Mouse (Mus musculus) forebrain, embryonic 12.5 days (tissue): Measurements from ENCODE around the gene Olfr332. TPM values are rescaled to one million over a fixed set of nuclear protein-coding genes. Genes with fewer than 3 reads are reported as not detected.

Experiments used
- polyA plus RNA-seq: library from polyadenylated mRNA; unstranded; fragments of >200 nt; fragmentation: Nextera tagmentation; extraction: Ambion mirVana; gene quantifications from 2 replicates; pipeline ENCODE4 v1.2.1, GENCODE M21; 2016

The Olfr332 gene
- polyA plus RNA-seq, 1 experiment from 2014 or later: not detected

Other genes starting within 250 kb of the Olfr332 start
- gene 4930438A08Rik, start 217.8 kb downstream of the Olfr332 start, polyA plus RNA-seq: not detected in 2 replicates
- 29.3 and 30.1 TPM in 2 replicates for gene Zfp692, start 185.5 kb downstream of the Olfr332 start, polyA plus RNA-seq
- gene Zfp672, start 162.2 kb downstream of the Olfr332 start, polyA plus RNA-seq: 37.7 and 40.4 TPM in 2 replicates
- gene Sh3bp5l, start 161.8 kb downstream of the Olfr332 start, polyA plus RNA-seq: 45.2 and 51.0 TPM in 2 replicates
- not detected in 2 replicates for gene Lypd8, start 113.5 kb downstream of the Olfr332 start, polyA plus RNA-seq
- not detected in 2 replicates for gene 1810065E05Rik, start 71.4 kb downstream of the Olfr332 start, polyA plus RNA-seq
- gene Gm12253, start 60.0 kb downstream of the Olfr332 start, polyA plus RNA-seq: not detected in 2 replicates
- gene Lypd9, start 39.6 kb downstream of the Olfr332 start, polyA plus RNA-seq: not detected in 2 replicates
- not detected in 2 replicates for gene Olfr30, start 30.3 kb downstream of the Olfr332 start, polyA plus RNA-seq
- gene Olfr331, start 10.0 kb upstream of the Olfr332 start, polyA plus RNA-seq: not detected in 2 replicates
- not detected in 2 replicates for gene Olfr330, start 42.3 kb upstream of the Olfr332 start, polyA plus RNA-seq
- gene Olfr329-ps, start 53.9 kb upstream of the Olfr332 start, polyA plus RNA-seq: not detected in 2 replicates
- gene Olfr328, start 63.1 kb upstream of the Olfr332 start, polyA plus RNA-seq: 0.06 TPM in 1 of 2 replicates, not detected in the other
- not detected in 2 replicates for gene Olfr224, start 78.0 kb upstream of the Olfr332 start, polyA plus RNA-seq
- not detected in 2 replicates for gene Olfr325, start 85.2 kb upstream of the Olfr332 start, polyA plus RNA-seq
- gene Olfr324, start 102.6 kb upstream of the Olfr332 start, polyA plus RNA-seq: not detected in 2 replicates
- not detected in 2 replicates for gene 2210407C18Rik, start 123.5 kb upstream of the Olfr332 start, polyA plus RNA-seq
- gene Olfr323, start 137.9 kb upstream of the Olfr332 start, polyA plus RNA-seq: not detected in 2 replicates
- 0.36 and 0.49 TPM in 2 replicates for gene Trim58, start 147.9 kb upstream of the Olfr332 start, polyA plus RNA-seq
- not detected in 2 replicates for gene Olfr322, start 166.2 kb upstream of the Olfr332 start, polyA plus RNA-seq
- not detected in 2 replicates for gene Olfr320, start 188.5 kb upstream of the Olfr332 start, polyA plus RNA-seq
- gene Olfr319, start 206.6 kb upstream of the Olfr332 start, polyA plus RNA-seq: 0.10 TPM in 1 of 2 replicates, not detected in the other
- not detected in 2 replicates for gene Olfr318, start 231.5 kb upstream of the Olfr332 start, polyA plus RNA-seq
- gene Olfr317, start 246.7 kb upstream of the Olfr332 start, polyA plus RNA-seq: 0.27 TPM in 1 of 2 replicates, not detected in the other